Mouse (Mus musculus) CH12F3 (cell line): ENCODE data around the gene Yjefn3.

Source experiments
- in situ Hi-C: fragments of 300-500 bp; cut with MboI; formaldehyde crosslinking; loops from 2 replicates; pipeline ENCODE4 v1.14.3; 2020; ENCODE audit warnings: low sequenced_read_pairs

Yjefn3 gene

DNA sequence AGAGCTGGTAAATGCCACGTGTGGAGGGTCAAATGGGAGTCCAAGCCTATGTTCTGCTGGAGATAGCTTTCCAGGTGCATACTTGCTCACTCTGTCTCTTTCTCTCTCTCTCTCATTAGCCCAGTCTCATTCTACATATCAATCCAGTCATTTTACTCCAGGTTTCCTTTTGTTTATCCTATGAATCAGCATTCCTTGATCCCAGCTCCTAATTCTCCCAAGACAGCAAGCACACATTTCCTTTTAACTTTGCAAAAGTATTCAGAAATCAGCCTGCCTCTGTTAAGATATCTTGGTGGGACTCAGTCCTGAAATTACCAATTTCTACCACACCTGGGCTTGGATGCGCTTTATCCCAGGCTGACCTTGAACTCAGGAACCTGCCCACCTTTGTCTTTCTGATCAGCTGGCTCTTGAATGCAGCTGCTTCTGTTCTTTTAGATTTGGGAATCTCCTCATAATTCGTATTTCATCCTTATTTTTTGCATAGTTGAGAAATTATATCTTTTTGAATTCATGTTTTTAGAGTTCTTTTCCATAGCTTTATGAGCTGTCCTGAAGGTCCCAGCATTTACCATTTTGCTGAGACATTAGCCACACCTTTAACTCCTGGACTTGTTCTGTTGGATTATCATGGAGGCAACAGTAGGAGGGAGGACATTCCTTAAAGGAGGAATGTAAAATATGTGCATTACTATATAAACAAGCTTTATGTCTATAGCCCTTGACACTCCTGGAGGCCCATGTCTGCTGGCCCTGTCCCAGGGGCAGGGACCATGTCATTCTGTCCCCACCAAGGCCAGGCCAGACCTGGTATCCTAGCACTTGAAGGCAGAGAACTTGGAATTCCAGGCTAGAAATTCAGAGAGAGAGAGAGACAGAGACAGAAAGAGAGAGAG lies 55.1 kb downstream of the Yjefn3 start:
- in situ Hi-C loops = no loop called here
